Mouse (Mus musculus) kidney, postnatal 4 days (tissue): ENCODE measurements at regions not wholly inside any gene's neighbourhood (a gene's known extent, or its start where the extent isn't known, plus 50 kb on each side); places are given as distances from the start of the nearest gene placed in this dataset.

ENCODE experiments used
- DNase-seq, 2 experiments: peaks; one replicate each; pipeline ENCODE4 v3.0.0; 2021; ENCODE audit warnings: mixed read lengths in 2 of 2

DNA sequence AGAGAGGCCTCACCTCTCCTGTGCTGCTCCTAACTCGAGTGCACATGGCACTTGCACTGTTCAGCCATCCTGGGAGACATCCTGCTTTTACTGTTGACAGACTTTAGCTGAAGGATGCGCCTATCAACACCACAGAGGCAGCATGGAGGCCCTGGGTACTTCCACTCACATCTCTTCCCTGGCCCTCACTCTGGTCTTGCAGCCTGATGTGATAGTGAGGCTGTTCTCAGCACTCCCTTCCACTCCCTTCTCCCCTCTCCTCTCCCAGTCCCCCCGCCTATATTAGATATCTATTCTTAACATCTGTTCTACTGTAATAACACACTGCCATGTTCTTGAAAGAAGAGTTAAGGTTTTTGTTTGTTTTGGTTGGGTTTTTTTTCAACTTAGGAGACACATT is 50.2 kb upstream of the Bod1 start:
- no peak for DNase-seq

DNA sequence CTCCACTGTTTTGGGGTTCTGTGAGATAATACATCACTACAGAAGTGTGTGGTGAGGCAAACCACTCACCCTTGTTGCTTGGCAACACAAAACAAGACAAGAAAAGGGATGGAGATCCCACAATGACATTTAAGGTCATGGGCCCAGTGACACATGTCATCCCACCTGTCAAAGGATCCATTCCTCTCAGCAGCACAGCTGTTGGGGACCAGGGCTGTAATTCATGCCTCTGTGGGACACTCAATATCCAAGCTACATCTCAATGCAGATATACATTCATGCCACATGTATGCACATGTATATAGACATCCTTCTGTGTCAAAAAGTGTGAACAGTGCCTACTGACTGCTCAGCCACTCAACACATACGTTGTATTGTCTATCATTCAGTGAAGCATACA is 52.8 kb upstream of the Bod1 start:
- DNase-seq = no peak

DNA sequence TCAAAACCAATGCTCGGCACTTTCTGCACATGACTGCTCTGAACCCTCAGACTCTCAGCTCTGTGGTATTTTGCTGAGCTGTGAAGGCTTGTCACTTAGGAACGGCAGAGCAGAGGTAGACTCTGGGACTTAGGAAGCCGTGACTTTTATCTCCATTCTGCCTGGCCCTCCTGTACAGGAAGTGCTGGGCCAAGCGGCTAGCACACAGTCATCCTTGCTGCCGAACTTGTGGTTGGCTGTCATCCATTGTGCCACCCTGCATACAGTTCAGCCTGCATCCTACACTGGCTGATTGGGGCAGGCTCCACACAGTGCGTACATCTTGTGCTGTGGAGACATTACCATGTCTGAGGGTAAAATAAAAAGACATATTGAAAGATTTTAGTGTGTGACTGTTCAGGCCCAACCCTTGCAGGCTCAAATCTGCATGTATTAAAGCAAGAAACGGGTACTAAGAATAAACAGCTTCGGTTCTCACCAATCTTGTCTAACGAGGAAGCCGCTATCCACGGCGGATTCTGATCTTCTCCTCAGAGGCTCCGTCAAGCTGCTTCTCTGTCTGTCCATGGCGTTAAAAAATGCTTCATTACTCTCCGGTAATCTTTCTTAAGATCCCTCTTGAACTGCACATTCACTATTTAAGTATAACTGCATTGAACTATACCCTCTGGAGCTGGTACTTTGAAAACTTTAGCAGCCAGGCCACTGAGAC is 54.4 kb upstream of the Bod1 start:
- DNase-seq = no peak

DNA sequence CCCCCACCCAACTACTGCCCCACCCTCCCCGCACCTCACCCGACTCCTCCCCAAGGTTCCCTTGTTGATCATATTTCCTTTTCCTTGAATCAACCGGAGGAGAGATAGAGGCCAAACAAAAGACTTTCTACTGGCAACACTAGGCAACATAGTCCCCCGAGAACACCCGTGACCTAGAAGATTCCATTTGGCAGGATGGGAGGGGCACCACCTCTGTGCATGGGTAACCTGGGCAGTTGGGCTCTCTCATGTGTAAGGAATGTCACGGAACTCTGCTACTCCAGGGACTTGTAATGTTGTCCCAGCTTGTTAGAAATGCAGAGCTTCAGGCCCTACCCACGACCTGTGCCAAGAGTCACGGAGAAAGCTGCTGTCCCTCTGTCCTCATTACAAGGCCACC is 55.6 kb upstream of the Bod1 start:
- peak in 1 of 2 experiments; percentile 40 for DNase-seq

DNA sequence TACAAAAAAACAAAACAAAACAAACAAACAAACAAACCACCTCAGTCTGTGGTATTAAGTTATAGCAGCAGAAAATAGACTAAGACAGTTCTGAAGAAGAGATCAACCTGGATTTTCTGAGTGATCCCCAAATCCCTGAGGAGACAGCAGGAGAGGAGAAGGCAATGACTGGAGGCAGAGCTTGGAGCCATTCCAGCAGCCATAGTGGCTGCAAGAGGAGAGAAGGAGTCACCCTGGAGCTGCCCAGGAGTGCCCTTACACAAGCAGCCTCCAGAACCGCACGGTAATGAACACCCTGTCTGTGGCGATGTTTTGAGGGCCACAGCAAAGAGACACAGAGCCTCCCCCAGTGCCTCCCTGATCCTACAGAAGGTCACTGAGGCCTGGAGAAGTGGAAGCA is 58.0 kb upstream of the Bod1 start:
- peak in 1 of 2 experiments; percentile 41 for DNase-seq

DNA sequence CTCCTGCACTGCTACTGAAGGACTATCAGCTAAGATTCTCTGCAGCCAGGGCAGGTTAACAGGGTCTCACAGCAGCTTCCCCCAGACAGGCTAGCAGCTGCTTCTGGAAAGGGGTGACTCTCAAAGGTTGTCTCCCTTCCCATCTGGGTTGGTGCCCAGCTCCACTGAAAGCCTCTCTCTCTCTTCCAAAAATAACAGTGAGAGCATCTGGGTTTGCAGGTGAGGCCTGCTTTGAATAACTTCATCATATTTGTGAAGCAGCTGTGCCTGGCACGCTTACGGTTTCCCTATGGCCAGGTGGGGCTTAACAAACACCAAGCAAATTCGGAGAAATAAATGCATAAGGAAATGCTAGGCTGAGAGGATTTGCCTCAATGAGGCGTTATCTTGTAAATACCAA is 58.5 kb upstream of the Bod1 start:
- no peak for DNase-seq

DNA sequence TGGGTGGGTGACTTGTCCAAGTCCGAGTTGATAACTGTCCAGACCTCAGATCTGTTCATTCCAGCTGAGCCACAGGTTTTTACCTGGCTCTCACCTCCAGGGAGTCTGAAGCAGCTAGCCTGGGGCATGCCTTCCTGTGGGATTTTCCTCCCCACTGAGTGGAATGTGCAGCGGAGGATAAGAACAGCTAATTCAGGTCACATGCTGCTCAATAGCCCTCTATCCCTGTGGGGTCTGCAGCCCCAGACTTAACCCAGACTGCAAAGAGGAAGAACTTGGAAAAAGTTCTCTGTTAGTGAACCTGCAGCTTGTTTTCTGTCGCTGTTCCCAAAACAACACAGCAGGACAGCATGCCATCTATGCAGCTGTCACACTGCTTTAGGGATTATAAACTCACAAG is 59.0 kb upstream of the Bod1 start:
- peak in 1 of 2 experiments; percentile 36 for DNase-seq

DNA sequence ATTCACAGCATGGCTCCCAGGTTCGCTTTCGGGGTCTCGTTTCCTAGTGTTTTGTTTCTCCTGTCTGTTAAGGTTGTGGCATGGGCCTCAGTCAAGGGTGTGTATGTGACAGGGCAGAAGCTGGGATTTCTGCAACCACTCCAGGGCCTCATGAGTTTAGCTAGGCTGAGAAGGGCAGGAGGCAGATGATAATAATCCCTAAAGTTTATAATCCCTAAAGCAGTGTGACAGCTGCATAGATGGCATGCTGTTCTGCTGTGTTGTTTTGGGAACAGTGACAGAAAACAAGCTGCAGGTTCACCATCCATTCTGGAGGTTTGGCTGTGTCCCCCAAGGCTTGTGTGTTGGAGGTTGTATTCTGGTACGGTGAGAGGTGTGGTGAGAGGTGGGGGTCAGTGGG is 59.8 kb upstream of the Bod1 start:
- no peak for DNase-seq

DNA sequence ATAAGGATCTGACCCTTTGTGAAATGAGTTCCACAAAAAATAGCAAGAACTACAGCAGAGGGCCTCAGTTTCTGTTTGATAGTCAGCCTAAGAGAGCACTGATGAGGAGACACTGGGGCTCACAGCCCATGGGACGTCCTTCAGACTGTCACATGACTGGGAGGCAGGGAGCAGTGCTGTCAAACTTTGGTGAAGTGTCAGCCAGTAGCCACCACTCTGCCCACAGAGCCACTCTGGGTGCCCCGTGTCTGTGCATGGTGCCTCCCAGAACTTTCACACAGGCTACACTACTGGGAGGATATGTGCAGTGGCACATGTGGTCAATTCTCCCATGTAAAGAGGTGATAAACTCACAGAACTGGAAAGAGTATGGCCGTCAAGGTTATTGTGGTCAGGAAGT is 60.7 kb upstream of the Bod1 start:
- no peak for DNase-seq

DNA sequence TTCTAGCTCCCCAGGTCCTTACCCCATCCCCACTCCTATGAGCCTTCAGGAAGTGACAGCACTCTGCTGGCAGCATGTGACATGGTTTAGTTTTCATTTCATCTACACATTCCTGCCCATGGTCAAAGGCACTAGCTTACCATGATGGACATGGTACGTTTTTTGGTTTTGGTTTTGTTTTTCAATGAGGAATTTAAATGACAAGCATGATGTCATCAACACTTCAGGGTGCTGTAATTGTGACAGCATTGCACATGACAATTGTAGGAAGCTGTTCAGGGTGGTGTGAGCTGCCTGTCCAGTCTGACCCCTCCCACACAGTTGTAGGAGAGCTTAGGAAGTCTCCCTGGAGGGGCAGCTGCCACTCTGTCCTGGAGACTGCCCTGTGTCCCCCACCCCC is 61.3 kb upstream of the Bod1 start:
- DNase-seq = no peak

DNA sequence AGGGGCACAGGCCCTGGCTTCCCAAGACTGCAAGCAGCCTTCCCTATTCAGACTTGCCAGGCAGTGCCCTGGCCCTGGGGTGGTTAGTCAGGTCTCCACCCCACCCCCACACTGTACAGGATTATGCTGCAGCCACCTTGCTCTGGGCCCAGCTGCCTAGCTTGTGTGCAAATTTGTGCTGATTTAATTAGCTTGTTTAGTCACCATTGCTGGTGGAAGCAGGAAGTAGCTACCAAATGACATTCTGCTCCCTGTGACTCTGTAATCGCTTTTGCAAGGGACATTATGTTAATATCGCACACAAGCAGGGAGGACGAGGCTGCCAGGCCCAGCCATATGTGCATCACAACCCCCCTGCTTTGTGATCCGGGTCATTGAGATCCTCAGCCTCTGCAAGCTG is 62.4 kb upstream of the Bod1 start:
- peak in 1 of 2 experiments; percentile 56 for DNase-seq

DNA sequence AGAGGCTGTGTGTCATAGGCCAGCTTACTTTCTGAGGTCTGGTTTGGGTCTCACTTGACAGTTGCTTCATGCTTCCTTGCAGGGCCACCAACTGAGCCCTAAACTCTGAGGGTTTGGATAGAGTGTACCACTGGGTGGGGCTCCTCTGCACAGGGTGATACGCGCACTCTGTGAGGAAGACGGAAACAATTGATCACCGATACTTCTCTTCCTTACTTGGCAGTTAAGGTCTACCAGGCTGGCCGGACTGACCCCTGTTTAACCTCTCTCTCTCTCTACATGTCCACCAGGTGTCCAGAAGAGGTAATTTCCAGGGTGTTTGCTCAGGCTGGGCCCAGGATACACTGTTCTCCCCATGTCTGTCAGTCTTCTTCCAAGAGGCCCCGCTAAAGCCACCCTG is 63.6 kb upstream of the Bod1 start:
- DNase-seq = no peak

DNA sequence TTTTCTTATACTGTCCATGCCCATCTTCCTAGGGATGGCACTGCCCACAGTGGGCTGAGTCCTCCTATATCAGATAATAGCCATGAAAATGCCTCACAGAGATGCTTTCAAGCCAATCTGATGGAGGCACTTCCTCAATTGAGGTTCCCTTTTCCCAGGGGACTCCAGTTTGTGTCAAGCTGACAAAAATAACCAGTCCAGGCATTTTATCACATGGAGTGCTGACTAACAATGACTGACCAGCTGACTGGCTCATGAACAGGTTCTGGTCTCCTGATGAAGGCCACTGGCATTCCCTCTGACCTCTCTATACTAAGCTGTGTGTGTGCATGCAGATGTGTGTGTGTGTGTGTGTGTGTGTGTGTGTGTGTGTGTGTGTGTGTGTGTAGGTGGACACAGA is 64.4 kb upstream of the Bod1 start:
- no peak for DNase-seq

DNA sequence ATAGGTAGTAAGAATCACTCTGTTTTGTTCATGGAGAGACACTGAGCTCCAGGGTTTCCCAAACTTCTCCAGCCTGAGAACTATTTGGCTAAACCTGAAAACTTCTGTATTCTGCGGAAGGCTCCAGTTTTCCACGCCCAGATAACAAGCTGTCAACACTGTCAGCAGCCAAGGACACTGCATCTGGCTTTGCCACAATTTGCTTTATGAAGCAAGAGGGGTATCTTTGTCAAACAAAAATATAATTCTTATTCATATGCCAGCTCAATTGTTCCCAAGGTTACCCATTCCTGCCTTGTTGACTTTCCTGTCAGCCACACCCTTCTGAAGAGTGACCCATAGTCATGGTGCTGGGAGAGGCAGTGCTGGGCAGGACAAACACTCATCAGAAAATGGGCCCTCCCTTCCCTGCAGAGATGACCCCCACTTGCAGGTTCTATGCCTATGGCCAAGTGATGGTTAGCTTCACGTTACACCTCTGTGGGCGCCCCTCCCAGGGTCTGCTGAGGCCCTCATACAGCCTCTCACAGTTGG is 64.9 kb upstream of the Bod1 start:
- no peak for DNase-seq

DNA sequence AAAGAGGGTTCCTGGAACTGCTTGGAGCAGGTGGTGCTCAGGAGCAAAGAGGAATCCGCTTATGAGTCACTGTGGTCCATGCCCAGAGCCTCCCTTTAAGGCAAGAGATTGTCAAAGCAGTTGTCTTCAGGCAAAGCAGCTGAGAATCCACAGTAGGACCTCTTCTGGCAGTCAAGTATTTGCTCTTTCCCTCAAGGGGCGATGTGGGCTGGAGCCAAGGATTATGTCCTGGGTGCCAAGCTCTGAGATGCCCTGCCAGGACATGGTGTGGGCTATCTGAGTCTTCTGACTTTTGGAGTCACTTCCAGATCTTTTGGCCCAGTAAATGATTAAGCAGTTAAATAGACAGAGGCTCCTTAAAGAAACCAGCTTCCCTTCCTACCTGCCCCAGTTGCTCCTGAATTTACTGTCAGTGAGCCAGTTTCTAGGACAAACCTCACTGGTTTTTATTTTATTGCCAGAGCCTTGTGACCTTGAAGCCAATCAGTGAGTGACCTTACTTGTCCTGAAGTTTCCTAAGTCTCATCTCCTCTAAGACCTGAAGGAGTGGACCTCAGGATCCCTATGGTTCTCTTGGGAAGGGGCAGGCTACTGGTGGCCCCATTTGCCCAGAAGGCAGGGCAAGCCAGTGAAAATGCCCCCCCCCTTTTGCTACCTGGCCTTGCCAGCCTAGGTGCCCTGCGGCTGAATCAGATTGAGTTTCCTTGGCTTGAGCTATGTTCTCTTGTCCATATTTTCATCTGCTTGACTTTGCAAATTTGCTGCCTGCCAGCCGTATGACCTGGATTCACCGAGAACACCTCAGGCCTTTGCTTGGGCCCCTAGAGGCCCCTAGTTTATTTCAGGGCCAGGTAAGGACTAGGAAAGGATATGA is 66.7 kb upstream of the Bod1 start:
- no peak for DNase-seq

DNA sequence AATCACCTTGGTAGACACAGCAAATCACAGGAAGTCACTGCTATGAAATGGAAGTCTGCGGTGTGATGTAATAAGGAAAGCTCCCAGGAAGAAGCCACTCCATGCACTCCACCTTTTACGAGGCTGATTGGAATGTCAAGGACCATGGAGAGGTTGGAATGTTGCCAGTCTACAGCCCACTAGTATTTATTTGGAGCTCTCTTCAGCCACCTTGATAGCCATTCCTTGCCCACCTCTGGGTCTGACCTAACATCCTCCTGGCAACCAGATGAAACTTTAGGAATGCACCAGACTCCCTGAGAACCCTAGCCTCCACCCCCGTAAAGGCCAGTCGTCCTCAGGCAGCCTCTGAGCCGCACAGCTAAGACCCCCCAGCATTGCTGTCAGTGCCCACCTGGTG is 68.7 kb upstream of the Bod1 start:
- no peak for DNase-seq

DNA sequence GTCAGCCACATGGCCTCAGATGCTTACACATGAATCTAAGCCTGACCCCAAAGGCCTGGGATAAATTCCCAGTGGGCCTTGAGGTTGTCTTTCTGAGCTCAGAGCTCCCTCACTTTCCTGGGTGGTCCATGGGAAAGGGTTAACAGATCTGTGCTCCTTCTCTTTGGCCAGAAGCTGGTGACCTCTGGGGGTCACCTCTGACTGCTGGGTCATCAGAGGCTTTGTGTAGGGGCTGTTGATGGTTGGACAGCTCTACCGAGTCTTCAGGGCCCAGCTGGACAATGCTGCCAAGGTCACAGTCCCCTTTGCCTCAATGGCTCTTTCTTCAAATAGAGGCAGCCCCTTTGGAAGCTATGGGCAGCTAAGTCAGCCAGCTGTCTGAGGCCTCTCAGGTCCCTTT is 70.5 kb upstream of the Bod1 start:
- DNase-seq = no peak

DNA sequence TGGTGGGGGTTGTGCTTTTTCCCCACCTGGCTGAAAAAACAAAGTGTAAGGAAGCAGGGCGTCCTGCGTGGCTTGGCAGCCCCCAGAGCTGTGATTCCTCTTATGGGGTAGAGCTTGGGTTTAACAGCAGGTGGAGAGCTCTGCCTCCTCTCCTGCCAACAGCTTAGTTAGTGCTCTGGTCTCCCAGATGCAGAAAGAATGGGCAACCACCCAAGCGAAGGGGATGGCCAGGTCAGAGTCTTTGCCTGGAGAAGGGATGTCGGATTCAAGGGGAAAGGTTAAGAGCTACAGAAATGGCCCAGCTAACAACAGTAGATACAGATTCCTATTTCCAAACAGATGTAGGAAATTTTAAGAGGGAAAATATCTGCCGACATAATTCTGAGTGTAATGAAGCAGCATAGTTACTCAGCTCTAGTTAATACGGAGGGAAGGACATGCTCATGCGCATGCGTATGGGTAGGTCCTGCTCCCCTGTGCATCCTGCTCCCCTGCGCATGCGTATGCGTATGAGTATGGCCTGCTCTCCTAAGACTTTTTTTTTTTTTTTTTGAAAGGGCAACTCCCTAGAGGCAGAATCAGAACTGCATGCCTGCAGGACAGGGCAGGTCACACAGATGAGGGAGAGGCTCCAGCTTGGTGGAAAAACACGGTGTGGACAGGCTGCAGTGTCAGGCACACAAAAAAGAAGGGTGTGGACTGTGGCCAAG is 72.5 kb upstream of the Bod1 start:
- no peak for DNase-seq

DNA sequence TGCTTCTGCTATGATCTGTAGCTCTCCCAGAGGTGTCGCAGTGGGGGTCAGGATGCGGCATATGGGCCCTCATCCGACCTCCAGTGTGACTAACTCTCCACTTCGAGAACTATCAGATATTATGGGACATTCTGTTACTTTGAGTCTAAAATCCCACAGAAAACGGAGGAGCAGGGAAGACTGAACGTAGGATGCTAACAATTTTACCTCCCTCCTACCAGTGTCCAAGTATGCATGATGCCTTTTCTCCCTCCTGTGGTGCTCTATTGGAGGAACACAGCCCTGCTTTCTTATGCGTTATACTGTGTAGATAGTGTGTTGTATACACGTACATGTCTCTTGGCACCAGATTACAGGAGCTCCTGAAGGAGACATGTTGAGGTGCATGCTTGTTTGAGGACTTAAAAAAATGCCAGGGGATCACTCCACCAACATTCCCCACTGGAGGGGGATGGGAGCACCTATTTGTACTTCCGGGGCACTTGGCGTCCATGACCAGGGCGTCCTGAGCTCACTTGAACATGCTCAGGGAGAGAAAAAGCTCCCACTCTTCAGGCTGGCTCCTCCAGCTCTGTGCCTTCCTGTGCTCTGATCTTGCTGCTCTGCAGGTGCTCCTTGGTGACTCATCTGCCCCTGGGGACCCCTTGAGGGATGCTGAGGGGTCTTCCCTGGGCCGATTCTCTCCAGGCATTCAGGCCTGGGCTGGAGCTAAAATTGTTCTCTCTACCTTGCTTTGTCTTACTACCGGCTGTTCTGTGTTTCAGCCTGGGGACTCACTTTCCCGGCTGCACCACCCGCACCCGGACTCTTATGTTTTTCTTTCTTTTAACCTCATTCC is 73.6 kb upstream of the Bod1 start:
- DNase-seq = no peak

DNA sequence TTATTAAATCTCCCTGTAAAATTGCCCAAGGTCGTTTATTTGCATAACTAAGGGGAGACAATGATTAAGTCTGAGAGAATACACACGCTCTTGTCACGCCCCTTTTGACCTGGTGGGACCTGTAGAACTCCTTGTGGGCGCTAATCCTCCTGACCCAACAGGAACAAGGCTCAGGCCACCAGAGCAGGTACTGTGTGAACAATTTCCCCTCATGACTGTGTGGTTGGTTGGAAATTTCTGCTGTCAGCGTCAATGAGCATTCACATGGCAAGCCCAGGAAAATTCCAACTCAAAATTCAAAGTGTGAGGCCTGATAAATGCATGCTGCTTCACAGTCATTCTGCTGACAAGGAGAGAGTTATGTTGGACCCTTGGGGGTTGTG is 74.2 kb upstream of the Bod1 start:
- DNase-seq = no peak

DNA sequence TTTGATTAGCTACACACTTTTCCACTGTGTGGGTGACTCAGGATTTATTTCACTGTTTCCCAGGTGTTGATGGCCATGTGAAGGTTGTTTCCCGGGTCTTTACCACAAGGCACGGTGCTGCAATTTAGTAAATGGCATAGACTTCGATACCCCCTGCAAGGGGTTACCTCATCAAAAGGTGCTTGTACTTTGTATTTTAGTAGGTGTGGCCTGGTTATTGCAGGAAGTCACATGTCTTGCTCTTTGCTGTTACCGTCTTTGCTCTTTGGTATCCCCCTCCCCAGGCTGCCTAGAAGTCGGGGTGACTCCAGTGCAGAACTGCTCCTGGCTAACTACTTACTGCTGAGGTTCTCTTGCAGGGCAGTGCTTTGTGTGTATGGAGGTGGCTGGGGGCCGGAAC is 74.8 kb upstream of the Bod1 start:
- DNase-seq = no peak

DNA sequence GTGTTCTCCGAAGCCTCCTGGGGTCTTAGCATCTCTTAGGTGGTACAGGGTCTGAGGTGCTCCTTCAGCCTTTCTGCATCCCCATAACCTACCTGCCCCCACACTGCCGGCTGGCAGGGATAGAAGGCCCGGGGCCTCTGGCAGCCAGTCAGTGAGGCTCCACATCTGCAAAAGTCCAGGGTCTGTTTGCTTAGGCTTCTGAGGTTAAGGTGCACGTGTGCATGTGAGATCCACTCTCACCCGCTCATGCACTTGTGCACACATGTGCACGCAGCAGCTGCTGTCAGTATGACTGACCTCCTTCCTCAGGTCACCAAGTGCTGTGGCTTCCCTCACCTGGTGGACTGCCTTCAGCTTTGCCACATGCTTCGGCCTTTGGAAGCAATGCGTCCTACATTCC is 75.3 kb upstream of the Bod1 start:
- DNase-seq = no peak
